Mouse (Mus musculus): Measurements from ENCODE around the gene Dppa3. TPM values are rescaled to one million over a fixed set of nuclear protein-coding genes. Genes with fewer than 3 reads are reported as not detected.

Gene Dppa3
- polyA plus RNA-seq, 1 experiment from 2014 or later = not detected

- Histone ChIP-seq H3K36me3 (replicated peaks; ENCODE audit: control insufficient read depth, insufficient read depth, low read depth, low read length) (no peaks in the 10 kb centered on the region), H3K4me2 (ENCODE audit: low read depth, low read length) (no peak overlapping the region), H3K4me1 (ENCODE audit: control insufficient read depth, insufficient read depth, low read length) (no peaks in the 10 kb centered on the region), H3K4me3 (ENCODE audit: low read depth, low read length) (no peak overlapping the region), H3K9me3 (replicated peaks; ENCODE audit: control insufficient read depth, low read length) (no peaks in the 10 kb centered on the region), H3K9ac (replicated peaks; ENCODE audit: low read length) (no peak overlapping the region), H3K27ac (replicated peaks; ENCODE audit: low read depth, low read length) (no peak overlapping the region), H3K27me3 (ENCODE audit: control insufficient read depth, insufficient read depth, low read length) (no peaks in the 10 kb centered on the region)
- ATAC-seq (replicated peaks; ENCODE audit: insufficient number of reproducible peaks, low FRiP score, low TSS enrichment, low read depth) (no peak), DNase-seq (ENCODE audit: low spot score) (no peak)
- WGBS = 52% methylated on average over 8 of the region's 8 CpGs
Observed at GRCm38 (mm10) chr6:122672746-122673145, 46.5 kb downstream of the Dppa3 start.

Other genes with a start within 250 kb of the Dppa3 start
- 50.8 and 62.3 TPM in 2 replicates for gene Rimklb, start 127.6 kb upstream of the Dppa3 start, polyA plus RNA-seq (2014; fragmentation: Nextera tagmentation; extraction: Ambion mirVana)
- 0.60 and 1.9 TPM in 2 replicates for gene Mfap5, start 120.6 kb upstream of the Dppa3 start, polyA plus RNA-seq (2014; fragmentation: Nextera tagmentation; extraction: Ambion mirVana)
- 0.17 TPM in 1 of 2 replicates, not detected in the other for gene Aicda, start 72.6 kb upstream of the Dppa3 start, polyA plus RNA-seq (2014; fragmentation: Nextera tagmentation; extraction: Ambion mirVana)
- gene Apobec1, start 24.0 kb upstream of the Dppa3 start, polyA plus RNA-seq (2014; fragmentation: Nextera tagmentation; extraction: Ambion mirVana) = 1.0 and 2.6 TPM in 2 replicates
- gene Gdf3, start 16.3 kb upstream of the Dppa3 start, polyA plus RNA-seq (2014; fragmentation: Nextera tagmentation; extraction: Ambion mirVana) = not detected in 2 replicates
- 0.13 and 0.14 TPM in 2 replicates for gene Nanog, start 81.1 kb downstream of the Dppa3 start, polyA plus RNA-seq (2014; fragmentation: Nextera tagmentation; extraction: Ambion mirVana)
- 32.7 and 35.1 TPM in 2 replicates for gene Slc2a3, start 175.2 kb downstream of the Dppa3 start, polyA plus RNA-seq (2014; fragmentation: Nextera tagmentation; extraction: Ambion mirVana)
- gene Foxj2, start 193.5 kb downstream of the Dppa3 start, polyA plus RNA-seq (2014; fragmentation: Nextera tagmentation; extraction: Ambion mirVana) = 4.0 TPM in 2 replicates
- gene C3ar1, start 229.8 kb downstream of the Dppa3 start, polyA plus RNA-seq (2014; fragmentation: Nextera tagmentation; extraction: Ambion mirVana) = 1.9 and 2.3 TPM in 2 replicates
- gene Necap1, start 248.1 kb downstream of the Dppa3 start, polyA plus RNA-seq (2014; fragmentation: Nextera tagmentation; extraction: Ambion mirVana) = 67.0 and 67.6 TPM in 2 replicates

Data from embryonic facial prominence, embryonic 11.5 days (tissue).